Mouse (Mus musculus): ENCODE measurements around the gene Apobec1. TPM values are rescaled to one million over a fixed set of nuclear protein-coding genes. Genes with fewer than 3 reads are reported as not detected.

The Apobec1 gene
- polyA plus RNA-seq, 1 experiment from 2014 or later: 4.4 TPM

GRCm38 (mm10) chr6:122608434-122609376 lies 6.5 kb upstream of the Apobec1 start:
- ATAC-seq: no peak
- Histone ChIP-seq H3K27ac (ENCODE audit: low read length) (no peak overlapping the region), H3K9ac (replicated peaks; ENCODE audit: low read depth, low read length) (no peak overlapping the region), H3K36me3 (ENCODE audit: control insufficient read depth, insufficient read depth) (no peaks in the 10 kb centered on the region), H3K9me3 (ENCODE audit: control insufficient read depth, low read length) (no peaks in the 10 kb centered on the region), H3K4me2 (ENCODE audit: low read length) (no peak overlapping the region), H3K4me1 (replicated peaks; ENCODE audit: control insufficient read depth, insufficient read depth, low read length) (no peaks in the 10 kb centered on the region), H3K4me3 (replicated peaks; ENCODE audit: low read length) (no peak overlapping the region), H3K27me3 (replicated peaks; ENCODE audit: control insufficient read depth, insufficient read depth, low read length) (no peaks in the 10 kb centered on the region)
- WGBS: 79% methylated on average over 10 of the region's 10 CpGs

- Histone ChIP-seq H3K4me1 (replicated peaks; ENCODE audit: control insufficient read depth, insufficient read depth, low read length) (0 out of 2 replicates have a peak, but pooled peaks cover under 1% of the 10 kb centered on the region), H3K4me2 (ENCODE audit: low read length) (no peak overlapping the region), H3K36me3 (ENCODE audit: control insufficient read depth, insufficient read depth) (no peaks in the 10 kb centered on the region), H3K9me3 (ENCODE audit: control insufficient read depth, low read length) (no peaks in the 10 kb centered on the region), H3K27ac (ENCODE audit: low read length) (no peak overlapping the region), H3K4me3 (replicated peaks; ENCODE audit: low read length) (no peak overlapping the region), H3K27me3 (replicated peaks; ENCODE audit: control insufficient read depth, insufficient read depth, low read length) (no peaks in the 10 kb centered on the region), H3K9ac (replicated peaks; ENCODE audit: low read depth, low read length) (no peak overlapping the region)
- WGBS: 98% methylated on average over 12 of the region's 12 CpGs
- ATAC-seq: no peak
Measured at GRCm38 (mm10) chr6:122607700-122608099, 5.5 kb upstream of the Apobec1 start.

GRCm38 (mm10) chr6:122606661-122607060 lies 4.4 kb upstream of the Apobec1 start:
- Histone ChIP-seq H3K27me3 (replicated peaks; ENCODE audit: control insufficient read depth, insufficient read depth, low read length) (no peaks in the 10 kb centered on the region), H3K9me3 (ENCODE audit: control insufficient read depth, low read length) (no peaks in the 10 kb centered on the region), H3K4me2 (ENCODE audit: low read length) (no peak overlapping the region), H3K4me1 (replicated peaks; ENCODE audit: control insufficient read depth, insufficient read depth, low read length) (peaks cover 6% of the 10 kb centered on the region; the same call in 1 of the 2 replicates), H3K9ac (replicated peaks; ENCODE audit: low read depth, low read length) (no peak overlapping the region), H3K36me3 (ENCODE audit: control insufficient read depth, insufficient read depth) (no peaks in the 10 kb centered on the region), H3K27ac (ENCODE audit: low read length) (no peak overlapping the region), H3K4me3 (replicated peaks; ENCODE audit: low read length) (no peak overlapping the region)
- WGBS: 93% methylated on average over 11 of the region's 11 CpGs
- no peak for ATAC-seq

- WGBS: 87% methylated on average over 8 of the region's 8 CpGs
- Histone ChIP-seq H3K27ac (ENCODE audit: low read length) (no peak overlapping the region), H3K4me3 (replicated peaks; ENCODE audit: low read length) (no peak overlapping the region), H3K4me1 (replicated peaks; ENCODE audit: control insufficient read depth, insufficient read depth, low read length) (peaks cover 6% of the 10 kb centered on the region; the same call in 1 of the 2 replicates), H3K4me2 (ENCODE audit: low read length) (no peak overlapping the region), H3K36me3 (ENCODE audit: control insufficient read depth, insufficient read depth) (no peaks in the 10 kb centered on the region), H3K27me3 (replicated peaks; ENCODE audit: control insufficient read depth, insufficient read depth, low read length) (no peaks in the 10 kb centered on the region), H3K9ac (replicated peaks; ENCODE audit: low read depth, low read length) (no peak overlapping the region), H3K9me3 (ENCODE audit: control insufficient read depth, low read length) (no peaks in the 10 kb centered on the region)
- ATAC-seq: no peak
Measured at GRCm38 (mm10) chr6:122605483-122605882, 3.2 kb upstream of the Apobec1 start.

- Histone ChIP-seq H3K9me3 (ENCODE audit: control insufficient read depth, low read length) (no peaks in the 10 kb centered on the region), H3K4me3 (replicated peaks; ENCODE audit: low read length) (no peak overlapping the region), H3K4me2 (ENCODE audit: low read length) (no peak overlapping the region), H3K36me3 (ENCODE audit: control insufficient read depth, insufficient read depth) (no peaks in the 10 kb centered on the region), H3K4me1 (replicated peaks; ENCODE audit: control insufficient read depth, insufficient read depth, low read length) (peaks cover 6% of the 10 kb centered on the region; the same call in 1 of the 2 replicates), H3K9ac (replicated peaks; ENCODE audit: low read depth, low read length) (no peak overlapping the region), H3K27me3 (replicated peaks; ENCODE audit: control insufficient read depth, insufficient read depth, low read length) (no peaks in the 10 kb centered on the region), H3K27ac (ENCODE audit: low read length) (no peak overlapping the region)
- no peak for ATAC-seq
Measured at GRCm38 (mm10) chr6:122604260-122604659, 2.0 kb upstream of the Apobec1 start.

GRCm38 (mm10) chr6:122602992-122603322 lies 713 bp upstream of the Apobec1 start:
- H3K4me3 ChIP-seq (replicated peaks; ENCODE audit: low read length): no peak overlapping the region
- 53% methylated on average over 1 of the region's 1 CpGs for WGBS
- no peaks in the 10 kb centered on the region for H3K36me3 ChIP-seq (ENCODE audit: control insufficient read depth, insufficient read depth)
- ATAC-seq: no peak
- no peaks in the 10 kb centered on the region for H3K27me3 ChIP-seq (replicated peaks; ENCODE audit: control insufficient read depth, insufficient read depth, low read length)
- no peaks in the 10 kb centered on the region for H3K9me3 ChIP-seq (ENCODE audit: control insufficient read depth, low read length)
- no peak overlapping the region for H3K27ac ChIP-seq (ENCODE audit: low read length)
- H3K4me2 ChIP-seq (ENCODE audit: low read length): peak overlapping the region; percentile 60
- H3K9ac ChIP-seq (replicated peaks; ENCODE audit: low read depth, low read length): no peak overlapping the region
- H3K4me1 ChIP-seq (replicated peaks; ENCODE audit: control insufficient read depth, insufficient read depth, low read length): peaks cover 6% of the 10 kb centered on the region; the same call in 1 of the 2 replicates

GRCm38 (mm10) chr6:122601615-122602014 lies 629 bp downstream of the Apobec1 start:
- no peak overlapping the region for H3K9ac ChIP-seq (replicated peaks; ENCODE audit: low read depth, low read length)
- H3K27me3 ChIP-seq (replicated peaks; ENCODE audit: control insufficient read depth, insufficient read depth, low read length): no peaks in the 10 kb centered on the region
- no peak overlapping the region for H3K27ac ChIP-seq (ENCODE audit: low read length)
- no peak for ATAC-seq
- peak overlapping the region; percentile 60 for H3K4me2 ChIP-seq (ENCODE audit: low read length)
- H3K9me3 ChIP-seq (ENCODE audit: control insufficient read depth, low read length): no peaks in the 10 kb centered on the region
- peak overlapping the region; percentile 43 for H3K4me3 ChIP-seq (replicated peaks; ENCODE audit: low read length)
- 89% methylated on average over 3 of the region's 3 CpGs for WGBS
- peaks cover 6% of the 10 kb centered on the region; the same call in 1 of the 2 replicates for H3K4me1 ChIP-seq (replicated peaks; ENCODE audit: control insufficient read depth, insufficient read depth, low read length)
- H3K36me3 ChIP-seq (ENCODE audit: control insufficient read depth, insufficient read depth): no peaks in the 10 kb centered on the region

GRCm38 (mm10) chr6:122601031-122601430 lies 1.2 kb downstream of the Apobec1 start:
- WGBS: 92% methylated on average over 4 of the region's 4 CpGs
- Histone ChIP-seq H3K4me3 (replicated peaks; ENCODE audit: low read length) (no peak overlapping the region), H3K4me2 (ENCODE audit: low read length) (no peak overlapping the region), H3K9ac (replicated peaks; ENCODE audit: low read depth, low read length) (no peak overlapping the region), H3K9me3 (ENCODE audit: control insufficient read depth, low read length) (no peaks in the 10 kb centered on the region), H3K36me3 (ENCODE audit: control insufficient read depth, insufficient read depth) (no peaks in the 10 kb centered on the region), H3K27me3 (replicated peaks; ENCODE audit: control insufficient read depth, insufficient read depth, low read length) (no peaks in the 10 kb centered on the region), H3K4me1 (replicated peaks; ENCODE audit: control insufficient read depth, insufficient read depth, low read length) (peaks cover 6% of the 10 kb centered on the region; the same call in 1 of the 2 replicates), H3K27ac (ENCODE audit: low read length) (no peak overlapping the region)
- no peak for ATAC-seq

- H3K4me2 ChIP-seq (ENCODE audit: low read length): no peak overlapping the region
- H3K4me3 ChIP-seq (replicated peaks; ENCODE audit: low read length): no peak overlapping the region
- H3K4me1 ChIP-seq (replicated peaks; ENCODE audit: control insufficient read depth, insufficient read depth, low read length): peaks cover 6% of the 10 kb centered on the region; the same call in 1 of the 2 replicates
- ATAC-seq: no peak
- no peak overlapping the region for H3K9ac ChIP-seq (replicated peaks; ENCODE audit: low read depth, low read length)
- no peaks in the 10 kb centered on the region for H3K36me3 ChIP-seq (ENCODE audit: control insufficient read depth, insufficient read depth)
- no peaks in the 10 kb centered on the region for H3K9me3 ChIP-seq (ENCODE audit: control insufficient read depth, low read length)
- H3K27ac ChIP-seq (ENCODE audit: low read length): no peak overlapping the region
- no peaks in the 10 kb centered on the region for H3K27me3 ChIP-seq (replicated peaks; ENCODE audit: control insufficient read depth, insufficient read depth, low read length)
- 57% methylated on average over 7 of the region's 7 CpGs for WGBS
Measured at GRCm38 (mm10) chr6:122600066-122600646, 2.1 kb downstream of the Apobec1 start.
